Mouse (Mus musculus): Measurements from ENCODE around the gene Tlcd1.
"Not testable (repeated sequence)": the region's sequence is repeated elsewhere in the genome, so short reads cannot be mapped to it uniquely, and the experiment has no call there.

DNA sequence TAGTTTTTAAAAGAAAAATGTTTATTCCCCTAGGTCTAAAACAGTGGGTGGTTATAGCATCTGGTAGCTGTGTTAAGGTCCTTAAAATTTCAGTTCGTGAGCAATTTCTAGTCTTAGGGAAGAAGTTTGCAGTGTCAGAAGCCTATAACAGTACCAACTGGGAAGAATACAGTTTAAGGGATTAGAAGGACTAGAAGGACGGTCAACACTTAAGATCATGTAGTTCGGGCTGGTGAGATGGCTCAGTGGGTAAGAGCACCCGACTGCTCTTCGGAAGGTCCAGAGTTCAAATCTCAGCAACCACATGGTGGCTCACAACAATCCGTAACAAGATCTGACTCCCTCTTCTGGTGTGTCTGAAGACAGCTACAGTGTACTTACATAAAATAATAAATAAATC, 8.2 kb downstream of the Tlcd1 start:
- TF ChIP-seq CTCF, EP300 (IDR thresholded peaks at IDR 0.05; ENCODE audit: low read depth): not testable (repeated sequence)

All from liver, embryonic 14.5 days (tissue).